ENCODE assay signal across 8 mouse cellular contexts in the genomic region with DNA sequence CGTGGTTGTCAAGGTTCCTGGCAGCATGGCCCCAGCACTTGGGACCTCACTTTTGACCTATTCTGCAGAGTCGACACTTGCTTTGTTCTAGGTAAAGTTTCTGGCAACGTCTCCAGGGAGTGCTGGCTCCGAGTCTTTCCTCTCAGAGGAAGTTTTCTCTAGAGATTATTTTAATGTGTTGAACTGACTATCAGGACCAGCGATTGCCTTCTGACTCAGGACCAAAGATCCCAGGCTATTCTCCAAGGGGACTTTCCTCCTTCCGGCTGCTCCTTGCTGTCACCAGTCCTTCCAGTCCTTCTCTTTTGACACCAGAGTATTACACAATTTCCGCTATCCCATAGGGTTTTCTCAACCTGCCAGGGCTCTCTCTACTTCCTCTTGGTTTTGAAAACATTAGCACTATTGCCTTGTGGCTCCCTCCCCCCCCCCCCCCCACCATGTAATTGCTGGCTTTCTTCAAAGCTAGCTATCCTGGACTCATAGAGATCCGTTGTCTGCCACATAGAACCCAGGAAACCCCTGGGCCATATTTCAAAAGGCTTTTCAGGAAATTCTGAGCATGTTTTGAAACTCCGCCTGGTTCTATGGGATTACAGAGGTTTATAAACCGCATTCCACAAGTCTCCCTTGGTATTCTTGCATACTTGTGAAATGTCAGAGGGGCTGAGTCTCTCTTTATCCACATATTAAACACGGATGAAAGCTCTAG.
A peak's percentile ranks its signal among the peaks of the same experiment; 100 is the strongest.
DNase-seq lines count a peak whose midpoint lies in the region; ATAC-seq and TF ChIP-seq lines count a peak whose summit lies in the region.

No protein-coding gene starts in this region.

- peak; percentile 78 for ATAC-seq in forebrain, embryonic 14.5 days
- peak; percentile 46; the same call in 1 of the 2 replicates for ATAC-seq in hindbrain, embryonic 14.5 days (ENCODE audit: low FRiP score)
- peak; percentile 75 for ATAC-seq in megakaryocyte progenitor cell, adult 5-6 weeks (replicated peaks; ENCODE audit: poor library complexity)

- no peak overlapping the region for H3K4me2 ChIP-seq in forebrain, embryonic 14.5 days (ENCODE audit: low read length)
- H3K4me2 ChIP-seq in hindbrain, embryonic 14.5 days (replicated peaks) = no peak overlapping the region

- no peak overlapping the region; the same call in 1 of the 2 replicates for H3K27ac ChIP-seq in forebrain, embryonic 14.5 days (ENCODE audit: low read depth, low read length)
- H3K27ac ChIP-seq in hindbrain, embryonic 14.5 days = 0 out of 2 replicates have a peak overlapping the region, but pooled peaks have one; percentile 43
- H3K27ac ChIP-seq in left cerebral cortex, adult 2 months = no peak overlapping the region

- H3K4me3 ChIP-seq in forebrain, embryonic 14.5 days (ENCODE audit: low read depth, low read length) = no peak overlapping the region
- no peak overlapping the region for H3K4me3 ChIP-seq in hindbrain, embryonic 14.5 days (replicated peaks; ENCODE audit: low read length)
- no peak overlapping the region for H3K4me3 ChIP-seq in left cerebral cortex, adult 2 months

- WGBS in forebrain, embryonic 14.5 days = 11% methylated on average over 11 of the region's 11 CpGs
- 30% methylated on average over 11 of the region's 11 CpGs for WGBS in hindbrain, embryonic 14.5 days

- no peaks in the 10 kb centered on the region for H3K27me3 ChIP-seq in forebrain, embryonic 14.5 days (replicated peaks; ENCODE audit: control insufficient read depth, insufficient read depth, low read length)
- no peaks in the 10 kb centered on the region for H3K27me3 ChIP-seq in hindbrain, embryonic 14.5 days (ENCODE audit: control insufficient read depth, insufficient read depth, low read length)

- no peak for TF ChIP-seq CTCF in left cerebral cortex, adult 2 months (IDR thresholded peaks at IDR 0.05)

- no peak overlapping the region for H3K9ac ChIP-seq in forebrain, embryonic 14.5 days (ENCODE audit: low read length)
- H3K9ac ChIP-seq in hindbrain, embryonic 14.5 days = no peak overlapping the region

- no peaks in the 10 kb centered on the region for H3K9me3 ChIP-seq in forebrain, embryonic 14.5 days (replicated peaks; ENCODE audit: control insufficient read depth, low read length)
- no peaks in the 10 kb centered on the region for H3K9me3 ChIP-seq in hindbrain, embryonic 14.5 days (ENCODE audit: control insufficient read depth, low read length)

- peak; percentile 37 for DNase-seq in adrenal gland, adult 2 months
- DNase-seq in adrenal gland, postnatal 4 days (ENCODE audit: low spot score in 2 of 2) = no peak
- peak; percentile 76 for DNase-seq in forebrain, embryonic 14.5 days (ENCODE audit: low spot score)
- peak; percentile 35 for DNase-seq in hindbrain, embryonic 14.5 days (ENCODE audit: low spot score)
- no peak for DNase-seq in frontal cortex, postnatal 14 days (ENCODE audit: low spot score in 2 of 2)
- DNase-seq in left cerebral cortex, adult 2 months (ENCODE audit: extremely low spot score in 1 of 2, low spot score in 2 of 2) = no peak
- no peak for DNase-seq in urinary bladder, postnatal 4 days (ENCODE audit: low spot score in 2 of 2)

- peaks cover 25% of the 10 kb centered on the region for H3K36me3 ChIP-seq in forebrain, embryonic 14.5 days (ENCODE audit: control insufficient read depth, insufficient read depth, low read length)
- H3K36me3 ChIP-seq in hindbrain, embryonic 14.5 days (replicated peaks; ENCODE audit: control insufficient read depth, insufficient read depth) = peaks cover 7% of the 10 kb centered on the region

- H3K4me1 ChIP-seq in forebrain, embryonic 14.5 days (ENCODE audit: control insufficient read depth, insufficient read depth, low read length) = peaks cover 8% of the 10 kb centered on the region; the same call in 1 of the 2 replicates
- peaks cover 6% of the 10 kb centered on the region; the same call in 1 of the 2 replicates for H3K4me1 ChIP-seq in hindbrain, embryonic 14.5 days (replicated peaks; ENCODE audit: control insufficient read depth, insufficient read depth, low read length)

- intact Hi-C loops in left cerebral cortex, adult 2 months (cut with DNase I) = no loop called here

Comparison
In these comparisons a context has a peak if more than half of its experiments do, and no peak if none do; other contexts are left out.
1. DNase-seq: peak in adrenal gland, adult 2 months (single experiment), forebrain, embryonic 14.5 days (single experiment) and hindbrain, embryonic 14.5 days (single experiment); none in adrenal gland, postnatal 4 days (0 of 2), frontal cortex, postnatal 14 days (0 of 2), left cerebral cortex, adult 2 months (0 of 2) and urinary bladder, postnatal 4 days (0 of 2).
2. Peak in every context shown above with its lines, with median percentiles within 50 percentile points of each other: ATAC-seq.